Mouse (Mus musculus) E14TG2a.4 (cell line): ENCODE data around the gene Cdk2ap2.

ENCODE experiments used
- CTCF ChIP-seq: conservative IDR thresholded peaks from 2 replicates; pipeline ENCODE4 v1.5.1; 2014; ENCODE audit warnings: low read length
- NANOG ChIP-seq: IDR thresholded peaks from 2 replicates; pipeline ENCODE4 v1.6.1; 2014; ENCODE audit warnings: borderline replicate concordance, low read length, mixed read lengths
- POU5F1 ChIP-seq: IDR thresholded peaks from 2 replicates; pipeline ENCODE4 v1.6.1; 2014; ENCODE audit warnings: low read length, borderline replicate concordance

DNA sequence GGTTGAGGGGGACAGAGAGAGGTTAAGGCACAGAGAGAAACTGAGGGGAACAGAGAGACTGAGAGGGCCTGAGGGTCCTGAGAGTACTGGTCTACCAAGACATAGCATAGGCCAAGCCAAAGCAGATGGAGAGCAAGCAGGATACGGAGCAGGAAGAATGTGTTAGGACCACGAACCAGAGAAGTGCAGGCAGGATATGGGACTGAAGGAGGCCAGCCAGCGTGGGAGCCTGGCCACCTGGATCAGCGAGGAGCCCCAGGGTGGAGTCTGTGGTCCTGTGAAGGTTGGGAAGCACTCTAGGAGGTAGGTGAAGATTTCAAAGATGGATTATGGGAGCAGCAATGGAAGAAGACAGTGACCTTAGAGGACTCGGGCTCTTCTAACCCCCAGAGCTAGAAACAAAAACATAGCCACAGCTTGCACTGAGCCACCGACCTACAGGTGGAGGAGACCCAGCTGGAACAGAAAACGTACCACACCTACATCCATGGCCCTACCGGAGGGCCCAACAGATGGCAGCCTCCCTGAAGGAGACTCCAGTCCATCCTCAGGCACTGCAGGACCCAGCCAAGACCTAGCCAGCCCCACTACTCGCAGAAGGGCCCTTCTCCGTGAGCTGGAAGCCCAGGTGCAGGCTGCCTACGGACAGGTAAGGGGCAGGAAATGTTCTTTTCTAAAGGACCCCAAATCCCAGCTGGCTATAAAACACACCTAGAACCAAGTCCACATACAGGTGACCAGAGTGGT is 14.6 kb upstream of the Cdk2ap2 start:
- TF ChIP-seq CTCF, result no peak
- TF ChIP-seq POU5F1, result no peak
- TF ChIP-seq NANOG, result no peak
